Mouse (Mus musculus) brain, embryonic 18.5 days (tissue): ENCODE data around the gene Dlgap1.

Experiments used
- DNase-seq: peaks from one replicate; pipeline ENCODE4 v3.0.0-alpha.2; 2012; ENCODE audit warnings: low read depth, low spot score

Dlgap1 gene

GRCm38 (mm10) chr17:70753444-70754032 is 784.7 kb downstream of the Dlgap1 start:
- no peak for DNase-seq

GRCm38 (mm10) chr17:70754041-70754440 is 785.2 kb downstream of the Dlgap1 start:
- no peak for DNase-seq

- no peak for DNase-seq
Measured at GRCm38 (mm10) chr17:70754638-70755037, 785.8 kb downstream of the Dlgap1 start.

GRCm38 (mm10) chr17:70755039-70755668 is 786.3 kb downstream of the Dlgap1 start:
- DNase-seq, result no peak

GRCm38 (mm10) chr17:70755669-70756263 is 786.9 kb downstream of the Dlgap1 start:
- DNase-seq, result no peak

- no peak for DNase-seq
Measured at GRCm38 (mm10) chr17:70762001-70762400, 793.1 kb downstream of the Dlgap1 start.

GRCm38 (mm10) chr17:70762634-70763033 is 793.8 kb downstream of the Dlgap1 start:
- no peak for DNase-seq

GRCm38 (mm10) chr17:70765337-70765736 is 796.5 kb downstream of the Dlgap1 start:
- no peak for DNase-seq

- no peak for DNase-seq
Measured at GRCm38 (mm10) chr17:70765976-70766375, 797.1 kb downstream of the Dlgap1 start.

GRCm38 (mm10) chr17:70772120-70772899 is 803.4 kb downstream of the Dlgap1 start:
- DNase-seq, result no peak

- no peak for DNase-seq
Measured at GRCm38 (mm10) chr17:70779770-70780169, 810.9 kb downstream of the Dlgap1 start.

GRCm38 (mm10) chr17:70780726-70781689 is 812.1 kb downstream of the Dlgap1 start:
- no peak for DNase-seq

- no peak for DNase-seq
Measured at GRCm38 (mm10) chr17:70783273-70783672, 814.4 kb downstream of the Dlgap1 start.

GRCm38 (mm10) chr17:70787366-70787765 is 818.5 kb downstream of the Dlgap1 start:
- no peak for DNase-seq

- DNase-seq, result no peak
Measured at GRCm38 (mm10) chr17:70790801-70791200, 821.9 kb downstream of the Dlgap1 start.

GRCm38 (mm10) chr17:70791596-70792275 is 822.9 kb downstream of the Dlgap1 start:
- no peak for DNase-seq

- no peak for DNase-seq
Measured at GRCm38 (mm10) chr17:70794291-70794690, 825.4 kb downstream of the Dlgap1 start.

GRCm38 (mm10) chr17:70794722-70795121 is 825.8 kb downstream of the Dlgap1 start:
- DNase-seq, result no peak

- DNase-seq, result no peak
Measured at GRCm38 (mm10) chr17:70795196-70795595, 826.3 kb downstream of the Dlgap1 start.

GRCm38 (mm10) chr17:70796940-70797772 is 828.3 kb downstream of the Dlgap1 start:
- DNase-seq, result no peak
